In genomic region chr11:43631645-43632044, GRCm38 (mm10) we compare ENCODE assay signal across 28 mouse cellular contexts. TPM values are rescaled to one million over a fixed set of nuclear protein-coding genes. Genes with fewer than 3 reads are reported as not detected.
A peak's percentile ranks its signal among the peaks of the same experiment; 100 is the strongest.
DNase-seq lines count a peak whose midpoint lies in the region; ATAC-seq lines count a peak whose summit lies in the region.
"Had no signal": no experiment of that assay in that cellular context is flagged by ENCODE, and none has a peak within 500 bp of the region (broad histone marks: within the 10 kb centered on the region; RNA-seq: fewer than 3 reads in every experiment).

No protein-coding gene starts in this region.

- H3K4me3 ChIP-seq in megakaryocyte, embryonic 14.5 days (replicated peaks): peak overlapping the region; percentile 62
- H3K4me3 ChIP-seq in macrophage (ENCODE audit: inconsistent target): no peak overlapping the region
- H3K4me3 ChIP-seq: embryonic facial prominence, embryonic 10.5 days; embryonic facial prominence, embryonic 12.5 days; forebrain, embryonic 13.5 days; forebrain, embryonic 15.5 days had no signal

- no peaks in the 10 kb centered on the region for H3K9me3 ChIP-seq in megakaryocyte, embryonic 14.5 days
- H3K9me3 ChIP-seq: embryonic facial prominence, embryonic 10.5 days; embryonic facial prominence, embryonic 12.5 days; forebrain, embryonic 13.5 days; forebrain, embryonic 15.5 days; G1E had no signal

- peak overlapping the region; percentile 70; the same call in 1 of the 2 replicates for H3K27ac ChIP-seq in macrophage
- H3K27ac ChIP-seq: embryonic facial prominence, embryonic 12.5 days; forebrain, embryonic 13.5 days; forebrain, embryonic 15.5 days had no signal

- no peaks in the 10 kb centered on the region for H3K36me3 ChIP-seq in megakaryocyte, embryonic 14.5 days (replicated peaks; ENCODE audit: low read length)
- H3K36me3 ChIP-seq in macrophage (ENCODE audit: inconsistent target): no peaks in the 10 kb centered on the region
- H3K36me3 ChIP-seq: embryonic facial prominence, embryonic 10.5 days; embryonic facial prominence, embryonic 12.5 days; forebrain, embryonic 15.5 days; G1E had no signal

- no peaks in the 10 kb centered on the region for H3K79me2 ChIP-seq in macrophage (ENCODE audit: inconsistent target)

- 96% methylated on average over 9 of the region's 9 CpGs for WGBS in macrophage (ENCODE audit: missing documents)

- ATAC-seq in megakaryocyte, adult 5-6 weeks (ENCODE audit: poor library complexity, severe bottlenecking): no peak
- no peak for ATAC-seq in cerebellum, adult (ENCODE audit: insufficient number of reproducible peaks, low FRiP score, low TSS enrichment)
- ATAC-seq: activated CD4-positive, CD25-positive, alpha-beta regulatory T cell, adult 4 months; forebrain, embryonic 13.5 days; forebrain, embryonic 15.5 days; Patski had no signal

- DNase-seq in kidney, adult 9 months: peak; percentile 51
- no peak for DNase-seq in kidney, adult 11 months
- DNase-seq in cerebellum, adult 8-10 months: no peak
- DNase-seq: adrenal gland, adult 8-10 months; adrenal gland, postnatal 14 days; adrenal gland, postnatal 36 days; cerebellum, adult 11 months; cerebellum, adult 18-20 months; cerebellum, adult 9-10 months; cerebellum, postnatal 10 days; cerebellum, postnatal 25 days; forebrain, postnatal 0 days had no signal

- peaks cover 70% of the 10 kb centered on the region for H3K4me1 ChIP-seq in megakaryocyte, embryonic 14.5 days

- no peaks in the 10 kb centered on the region for H3K27me3 ChIP-seq in megakaryocyte, embryonic 14.5 days (replicated peaks)
- H3K27me3 ChIP-seq: embryonic facial prominence, embryonic 12.5 days; forebrain, embryonic 15.5 days; Patski had no signal

RNA-seq across cellular contexts. Expression of gene Fabp6, which starts 30.3 kb away (rescaled TPM):
- polyA plus RNA-seq in megakaryocyte, embryonic 14.5 days (2012; ENCODE audit: insufficient read depth, low replicate concordance): not detected in 2 replicates
- not detected in 2 replicates for total RNA-seq in megakaryocyte, adult 5-6 weeks (2015)
- not detected in 2 replicates for total RNA-seq in megakaryocyte, adult 5-6 weeks (2017)
- total RNA-seq in macrophage (2018; cell fraction: chromatin; rRNA removed): not detected
- not detected for total RNA-seq in macrophage (2018; cell fraction: cytosol; rRNA removed)
- total RNA-seq in macrophage (2018; cell fraction: nucleus; rRNA removed): not detected
- polyA plus RNA-seq in macrophage (2018): not detected in 3 replicates
- total RNA-seq: adrenal gland, adult 18-20 months; adrenal gland, adult 8-10 months; adrenal gland, postnatal 14 days; adrenal gland, postnatal 36 days; forebrain, postnatal 0 days; G1E had no signal
- polyA plus RNA-seq: activated CD4-positive, CD25-positive, alpha-beta regulatory T cell, adult 4 months; C2C12; cortical plate, adult 2 months; embryonic facial prominence, embryonic 10.5 days; embryonic facial prominence, embryonic 12.5 days; embryonic facial prominence, embryonic 14.5 days; forebrain, embryonic 11.5 days; forebrain, embryonic 13.5 days; forebrain, embryonic 15.5 days; forebrain, postnatal 0 days; G1E had no signal

RNA-seq across cellular contexts. Expression of gene 4933415A04Rik, which starts 44.8 kb away (rescaled TPM):
- 0.65 TPM in 1 of 2 replicates, not detected in the other for polyA plus RNA-seq in megakaryocyte, embryonic 14.5 days (2012; ENCODE audit: insufficient read depth, low replicate concordance)
- total RNA-seq in megakaryocyte, adult 5-6 weeks (2015): not detected in 2 replicates
- total RNA-seq in megakaryocyte, adult 5-6 weeks (2017): not detected in 2 replicates
- total RNA-seq in macrophage (2018; cell fraction: chromatin; rRNA removed): not detected
- total RNA-seq in macrophage (2018; cell fraction: cytosol; rRNA removed): not detected
- not detected for total RNA-seq in macrophage (2018; cell fraction: nucleus; rRNA removed)
- polyA plus RNA-seq in macrophage (2018): not detected in 3 replicates
- total RNA-seq: G1E had no signal
- polyA plus RNA-seq: activated CD4-positive, CD25-positive, alpha-beta regulatory T cell, adult 4 months; G1E had no signal

RNA-seq across cellular contexts. Expression of gene Pwwp2a, which starts 50.2 kb away (rescaled TPM):
- polyA plus RNA-seq in megakaryocyte, embryonic 14.5 days (2012; ENCODE audit: insufficient read depth, low replicate concordance): 2.3 and 12.6 TPM in 2 replicates
- 28.9 and 29.2 TPM in 2 replicates for total RNA-seq in megakaryocyte, adult 5-6 weeks (2015)
- 21.5 and 21.9 TPM in 2 replicates for total RNA-seq in megakaryocyte, adult 5-6 weeks (2017)
- total RNA-seq in macrophage (2018; cell fraction: chromatin; rRNA removed): 100 to 1,000 TPM in 7 of 26 experiments, 10 to 100 TPM in 19; 37.5 to 125 (median 78.1) TPM
- 10 to 100 TPM in 25 of 26 experiments, 1 to 10 TPM in 1; 9.4 to 16.5 (median 12.9) TPM for total RNA-seq in macrophage (2018; cell fraction: cytosol; rRNA removed)
- 100 to 1,000 TPM in 2 of 26 experiments, 10 to 100 TPM in 24; 30.5 to 128 (median 63.7) TPM for total RNA-seq in macrophage (2018; cell fraction: nucleus; rRNA removed)
- polyA plus RNA-seq in macrophage (2018): 9.5 to 12.8 TPM (median 12.5 TPM) in 3 replicates
